ENCODE assay signal across 24 mouse cellular contexts in genomic region chr7:70122818-70123217, GRCm38 (mm10).
"Had no signal": no experiment of that assay in that cellular context is flagged by ENCODE, and none has a peak within 500 bp of the region (broad histone marks: within the 10 kb centered on the region; RNA-seq: fewer than 3 reads in every experiment).

No protein-coding gene starts in this region.

- H3K9me3 ChIP-seq: limb, embryonic 10.5 days; limb, embryonic 13.5 days; liver, embryonic 12.5 days; liver, embryonic 15.5 days; lung, embryonic 15.5 days; neural tube, embryonic 12.5 days; neural tube, embryonic 15.5 days had no signal

- H3K9ac ChIP-seq: limb, embryonic 13.5 days; liver, embryonic 12.5 days; liver, embryonic 15.5 days; lung, embryonic 15.5 days; neural tube, embryonic 12.5 days; neural tube, embryonic 15.5 days had no signal

- ATAC-seq: liver, embryonic 12.5 days had no signal

- H3K27ac ChIP-seq: kidney, postnatal 0 days; layer of hippocampus, adult 2 months; limb, embryonic 10.5 days; limb, embryonic 13.5 days; liver, embryonic 12.5 days; liver, embryonic 15.5 days; lung, embryonic 15.5 days; neural tube, embryonic 12.5 days; neural tube, embryonic 15.5 days; stomach, postnatal 0 days had no signal

- H3K4me2 ChIP-seq: limb, embryonic 13.5 days; liver, embryonic 12.5 days; liver, embryonic 15.5 days; lung, embryonic 15.5 days; neural tube, embryonic 12.5 days; neural tube, embryonic 15.5 days had no signal

- H3K36me3 ChIP-seq: limb, embryonic 10.5 days; limb, embryonic 13.5 days; liver, embryonic 12.5 days; liver, embryonic 15.5 days; lung, embryonic 15.5 days; neural tube, embryonic 12.5 days; neural tube, embryonic 15.5 days had no signal

- H3K27me3 ChIP-seq: megakaryocyte, embryonic 14.5 days had no signal

- H3K4me1 ChIP-seq: liver, embryonic 12.5 days; liver, embryonic 15.5 days; megakaryocyte, embryonic 14.5 days had no signal

- H3K4me3 ChIP-seq: layer of hippocampus, adult 2 months; limb, embryonic 10.5 days; limb, embryonic 13.5 days; liver, embryonic 12.5 days; liver, embryonic 15.5 days; lung, embryonic 15.5 days; megakaryocyte, embryonic 14.5 days; neural tube, embryonic 12.5 days; neural tube, embryonic 15.5 days had no signal

- DNase-seq: kidney, adult 18-20 months; kidney, postnatal 25 days; layer of hippocampus, adult 9-11 months; liver; lung, adult 18-20 months; lung, postnatal 10 days; lung, postnatal 36 days; right cerebral cortex, adult 18-20 months; right cerebral cortex, postnatal 14 days; right cerebral cortex, postnatal 4 days; thymus, adult 2 months; thymus, postnatal 14 days; thymus, postnatal 4 days had no signal
